Mouse (Mus musculus): ENCODE measurements around the gene Tmem258. TPM values are rescaled to one million over a fixed set of nuclear protein-coding genes. Genes with fewer than 3 reads are reported as not detected.

The Tmem258 gene
- polyA plus RNA-seq, 1 experiment = 87.9 TPM

DNA sequence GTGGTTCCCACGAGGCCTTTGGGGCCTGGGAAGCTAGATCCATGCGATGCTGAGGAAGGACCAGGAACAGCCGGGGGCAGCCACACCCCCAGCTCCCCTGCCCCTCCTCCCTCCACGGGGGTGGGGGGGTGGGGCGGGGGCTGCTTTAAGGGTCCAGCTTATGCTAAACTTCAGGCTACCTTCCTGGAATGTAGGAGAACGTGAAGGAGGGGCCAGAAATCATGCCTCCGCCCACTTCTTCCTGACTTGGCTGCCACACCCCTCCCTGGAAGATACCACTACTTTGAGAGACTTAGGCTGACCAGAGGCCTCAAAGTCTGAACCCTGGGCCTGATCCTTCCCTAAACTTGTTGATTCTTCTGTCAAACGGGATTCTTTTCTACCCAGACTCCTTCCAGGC is 18.8 kb downstream of the Tmem258 start:
- no peak for DNase-seq (ENCODE audit: low spot score)

DNA sequence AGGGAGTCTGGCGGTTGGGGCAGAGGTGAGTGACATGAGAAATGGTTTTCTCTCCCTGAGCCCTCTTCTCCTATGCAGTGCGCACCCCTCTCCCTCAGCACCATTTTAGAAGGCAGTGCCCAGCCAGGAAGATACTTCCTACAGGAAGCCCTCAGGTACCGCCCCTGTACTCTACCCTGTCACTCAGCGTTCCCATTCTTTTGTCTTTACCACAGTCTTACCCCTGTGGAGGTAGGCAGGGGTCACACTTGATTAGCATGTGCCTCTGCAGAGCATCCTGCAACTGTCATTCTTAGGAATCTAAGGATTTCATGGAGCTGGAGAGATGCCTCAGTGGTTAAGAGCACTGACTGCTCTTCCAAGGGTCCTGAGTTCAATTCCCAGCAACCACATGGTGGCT is 19.7 kb downstream of the Tmem258 start:
- DNase-seq (ENCODE audit: low spot score) = no peak

DNA sequence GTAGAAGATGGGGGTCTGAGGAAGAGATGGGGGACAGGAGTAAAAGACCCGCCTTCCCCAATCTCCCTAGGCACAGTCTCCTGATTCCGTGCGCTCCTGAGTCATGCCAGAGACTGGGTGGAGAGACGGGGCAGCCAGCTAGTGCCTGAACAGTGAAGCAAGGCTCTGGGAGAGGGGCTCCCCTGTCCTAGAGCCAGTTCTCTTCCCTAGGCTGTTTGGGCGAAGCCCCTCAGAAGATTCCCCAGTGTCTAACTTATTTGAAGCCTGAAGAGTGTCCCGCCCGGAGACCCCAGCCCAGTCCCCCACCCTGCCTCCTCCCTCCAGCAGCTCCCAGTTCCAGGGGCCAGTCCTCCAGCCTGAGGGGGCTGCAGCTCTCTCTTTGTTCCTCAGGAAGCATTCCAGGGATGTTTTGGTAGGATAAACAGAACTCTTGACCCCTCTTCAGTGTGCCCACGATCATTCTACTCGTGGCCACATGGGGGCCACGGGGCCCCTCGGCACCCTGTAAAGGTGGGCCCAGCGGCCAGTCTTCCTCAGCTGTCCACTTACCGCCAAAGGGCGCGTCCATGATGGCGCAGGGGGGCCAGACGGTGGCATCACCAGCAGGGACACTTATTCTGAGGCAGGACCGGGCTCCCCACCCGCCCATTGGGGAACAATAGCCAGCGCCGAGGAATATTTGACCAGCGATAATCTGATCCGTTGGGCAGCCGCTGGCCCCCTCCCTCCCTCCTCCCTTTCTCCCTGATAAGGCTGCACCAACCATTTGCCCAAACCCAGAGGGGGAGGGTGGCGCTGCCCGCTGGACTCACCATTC is 21.0 kb downstream of the Tmem258 start:
- no peak for DNase-seq (ENCODE audit: low spot score)

DNA sequence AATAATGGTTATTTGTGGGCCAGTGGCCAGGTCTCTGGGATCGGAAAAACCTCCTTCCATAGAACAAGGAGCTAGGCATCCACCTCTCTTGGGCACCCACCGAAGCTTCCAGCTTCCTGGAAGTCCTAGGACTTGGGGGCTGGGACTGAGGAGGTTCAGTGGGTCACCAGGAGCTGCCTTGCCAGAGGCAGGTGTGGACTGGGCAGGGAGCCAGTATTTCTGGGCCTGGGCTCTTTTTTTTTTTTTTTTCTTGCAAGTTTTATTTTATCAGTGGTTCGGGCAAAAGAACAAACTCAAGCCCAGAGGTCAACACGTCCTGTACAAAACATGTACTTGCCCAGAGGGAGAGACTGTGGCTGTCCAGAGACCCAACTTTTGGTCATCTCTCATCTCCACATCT is 22.0 kb downstream of the Tmem258 start:
- DNase-seq (ENCODE audit: low spot score) = no peak

DNA sequence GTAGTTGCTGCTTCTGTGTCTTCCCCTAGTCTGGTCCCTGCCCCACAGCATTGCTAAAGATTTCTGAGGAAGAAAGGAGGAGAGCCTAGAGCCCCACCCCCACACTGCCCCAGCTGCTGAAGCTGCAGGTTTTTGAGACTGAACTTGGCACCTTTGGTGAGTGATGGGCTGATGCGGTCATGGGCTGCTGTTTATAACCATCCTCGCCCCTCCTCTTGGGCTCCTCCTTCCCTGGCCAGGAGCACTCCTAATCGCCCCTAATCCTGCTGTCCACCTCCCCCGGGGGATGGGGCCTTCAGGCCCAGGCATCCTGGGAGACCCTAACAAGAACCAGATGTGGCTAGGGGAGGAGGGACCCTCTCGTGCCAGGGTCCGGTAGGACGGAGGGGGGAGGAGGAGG is 27.2 kb downstream of the Tmem258 start:
- DNase-seq (ENCODE audit: low spot score) = no peak

DNA sequence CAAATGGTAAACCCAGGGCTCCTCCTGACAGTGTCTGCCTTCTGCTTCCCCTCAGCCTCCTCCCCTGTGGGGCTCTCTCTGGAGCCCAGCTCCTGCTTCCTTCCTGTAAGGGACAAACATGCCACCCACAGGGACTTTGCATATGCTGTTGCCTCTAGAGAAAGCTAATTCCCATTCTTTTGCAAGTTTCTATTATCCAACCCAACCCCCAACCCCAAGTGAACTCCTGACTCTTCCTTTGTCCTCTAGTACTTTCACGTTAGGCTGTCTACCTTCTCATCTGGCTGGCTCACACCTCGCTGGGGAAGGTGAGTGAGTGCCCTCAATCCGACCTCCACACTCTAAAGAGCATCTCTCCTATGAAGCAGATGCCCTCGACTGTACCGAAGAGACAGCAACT is 28.1 kb downstream of the Tmem258 start:
- no peak for DNase-seq (ENCODE audit: low spot score)

DNA sequence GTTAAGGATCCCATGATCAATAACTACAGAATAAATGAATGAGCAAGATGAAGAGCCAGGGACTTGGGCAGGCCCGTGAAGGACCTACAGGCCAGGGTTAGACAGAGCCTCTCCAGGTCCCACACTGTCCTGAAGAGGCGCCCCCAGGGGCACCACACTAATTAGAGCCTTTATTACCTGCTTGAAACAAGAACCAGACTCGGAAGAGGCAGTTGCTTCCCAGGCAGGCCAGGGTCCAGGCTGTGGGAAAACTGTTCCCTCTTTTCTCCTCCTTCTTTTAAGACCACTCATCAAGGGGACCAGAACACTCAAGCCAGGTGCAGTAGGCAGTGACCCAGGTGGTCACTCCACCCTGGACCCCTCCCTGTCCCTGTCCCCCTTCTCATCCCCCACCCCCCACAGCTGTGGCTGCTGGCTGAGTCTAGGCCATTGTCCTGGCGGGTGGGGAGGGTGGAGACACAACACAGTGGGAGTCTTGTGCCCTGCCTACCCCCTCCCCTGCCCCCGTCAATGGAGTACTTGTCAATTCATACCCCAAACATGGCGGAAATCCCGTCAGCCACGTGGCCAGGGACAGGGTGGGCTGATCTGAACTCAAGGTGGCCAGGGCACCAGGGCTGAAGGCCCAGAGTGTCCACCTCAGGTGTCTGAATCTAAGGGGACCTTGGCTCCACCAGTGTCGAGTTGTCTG is 28.7 kb downstream of the Tmem258 start:
- DNase-seq (ENCODE audit: low spot score) = no peak

DNA sequence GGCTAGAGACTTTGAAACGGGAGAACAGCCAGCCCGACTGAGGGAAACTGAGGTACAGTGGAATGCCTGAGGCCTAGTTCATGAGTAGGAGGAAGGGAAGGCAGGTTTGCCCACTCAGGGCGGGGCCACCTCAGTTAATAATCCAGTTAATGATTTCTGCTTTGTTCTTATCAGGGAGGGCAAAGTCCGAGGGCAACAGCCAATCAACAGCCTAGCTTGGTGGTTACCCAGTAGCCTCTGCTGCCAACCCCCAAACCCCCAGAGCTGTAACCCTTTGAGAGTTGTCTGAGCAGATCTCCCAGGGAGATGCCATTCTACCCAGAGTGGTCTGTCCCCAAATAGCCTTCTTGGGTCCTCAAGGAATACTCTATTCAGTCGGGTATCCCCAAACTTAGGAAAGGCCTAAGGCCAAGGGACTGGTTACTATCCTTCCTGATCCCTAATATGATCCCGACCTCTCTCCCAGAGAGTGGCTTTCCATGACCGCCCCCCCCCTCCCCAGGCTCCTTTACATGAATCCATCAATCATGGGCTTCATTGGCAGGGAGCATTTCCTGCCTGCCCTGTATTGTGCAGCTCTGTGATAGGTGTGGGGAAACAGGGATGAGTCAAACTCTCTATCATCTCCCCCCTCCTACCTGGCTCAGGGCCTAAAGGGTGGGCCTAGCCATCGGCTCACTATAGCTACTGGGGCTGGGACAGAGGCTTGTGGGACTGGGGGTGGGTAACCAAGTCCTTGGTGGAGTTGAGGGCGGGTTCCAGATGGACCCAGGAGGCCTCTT is 32.2 kb downstream of the Tmem258 start:
- no peak for DNase-seq (ENCODE audit: low spot score)

DNA sequence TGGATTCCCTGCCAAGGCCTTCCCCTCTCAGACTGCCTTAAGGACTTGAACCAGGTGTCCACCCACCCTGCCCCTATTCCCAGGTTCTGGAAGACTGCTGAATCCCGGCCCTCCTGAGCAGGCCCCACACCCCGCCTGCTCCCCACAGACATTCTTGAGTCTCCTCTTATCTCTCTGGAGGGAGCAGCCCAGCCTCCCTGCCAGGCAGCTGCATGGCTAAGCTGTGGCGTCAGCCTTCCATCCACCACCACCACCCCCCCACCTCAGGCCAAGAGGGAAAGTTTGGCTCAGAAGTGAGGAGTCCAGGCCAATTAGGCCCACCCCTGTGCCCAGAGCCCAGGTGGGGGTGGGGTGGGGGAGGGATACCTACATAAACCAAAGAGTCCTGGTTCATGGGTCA is 34.7 kb downstream of the Tmem258 start:
- DNase-seq (ENCODE audit: low spot score) = no peak

DNA sequence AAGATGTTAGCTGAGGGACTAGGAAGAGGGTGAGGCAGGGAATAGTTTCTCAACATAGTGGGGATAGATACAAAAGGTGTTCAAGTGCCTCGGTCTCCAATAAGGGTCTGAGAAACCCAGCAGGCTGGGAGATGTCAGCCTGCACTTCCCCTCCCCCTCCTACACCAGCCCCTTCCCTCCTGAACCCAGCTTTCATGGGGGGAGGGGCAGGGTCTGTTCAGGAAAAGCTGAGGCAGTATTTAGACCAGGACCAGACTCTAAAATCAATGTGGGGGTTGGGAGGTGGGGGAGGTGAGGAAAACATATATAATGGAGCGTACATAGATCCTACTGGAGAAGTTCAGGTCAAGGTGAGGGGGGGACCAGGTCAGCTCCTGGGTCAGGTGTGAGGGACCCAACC is 35.6 kb downstream of the Tmem258 start:
- no peak for DNase-seq (ENCODE audit: low spot score)

DNA sequence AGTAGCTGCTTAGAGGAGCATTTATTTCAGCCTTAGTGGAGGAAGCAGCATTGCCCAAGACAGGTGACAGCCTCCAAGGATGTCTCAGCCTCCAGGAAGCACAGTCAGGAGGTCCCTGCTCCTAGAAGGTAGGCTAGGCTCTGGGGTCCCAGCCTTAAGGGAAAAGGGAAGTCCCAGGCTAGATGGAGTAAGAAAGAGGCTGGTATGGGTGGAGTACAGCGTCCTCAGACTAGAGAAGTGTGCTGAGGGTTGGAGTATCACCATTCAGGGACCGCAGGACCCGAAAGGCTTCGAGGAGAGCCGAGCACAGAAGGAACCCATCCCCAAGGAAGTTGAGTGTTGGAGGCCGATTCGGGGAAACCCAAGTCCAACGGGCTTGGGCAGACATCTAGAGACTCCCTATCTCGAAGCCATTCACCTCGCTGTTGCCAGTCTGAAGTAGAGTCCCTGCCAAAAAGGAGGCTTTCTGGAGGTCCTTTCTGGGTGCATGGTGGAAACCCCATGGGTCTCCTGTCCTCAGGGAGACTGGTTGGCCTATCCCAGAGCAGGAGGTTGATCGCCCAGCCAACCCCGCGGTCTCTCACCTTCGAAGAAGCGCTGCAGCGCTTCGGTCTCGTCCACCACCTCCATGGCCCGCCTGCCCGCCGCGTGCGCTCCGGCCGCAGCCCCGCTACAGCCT is 36.3 kb downstream of the Tmem258 start:
- DNase-seq (ENCODE audit: low spot score) = no peak

DNA sequence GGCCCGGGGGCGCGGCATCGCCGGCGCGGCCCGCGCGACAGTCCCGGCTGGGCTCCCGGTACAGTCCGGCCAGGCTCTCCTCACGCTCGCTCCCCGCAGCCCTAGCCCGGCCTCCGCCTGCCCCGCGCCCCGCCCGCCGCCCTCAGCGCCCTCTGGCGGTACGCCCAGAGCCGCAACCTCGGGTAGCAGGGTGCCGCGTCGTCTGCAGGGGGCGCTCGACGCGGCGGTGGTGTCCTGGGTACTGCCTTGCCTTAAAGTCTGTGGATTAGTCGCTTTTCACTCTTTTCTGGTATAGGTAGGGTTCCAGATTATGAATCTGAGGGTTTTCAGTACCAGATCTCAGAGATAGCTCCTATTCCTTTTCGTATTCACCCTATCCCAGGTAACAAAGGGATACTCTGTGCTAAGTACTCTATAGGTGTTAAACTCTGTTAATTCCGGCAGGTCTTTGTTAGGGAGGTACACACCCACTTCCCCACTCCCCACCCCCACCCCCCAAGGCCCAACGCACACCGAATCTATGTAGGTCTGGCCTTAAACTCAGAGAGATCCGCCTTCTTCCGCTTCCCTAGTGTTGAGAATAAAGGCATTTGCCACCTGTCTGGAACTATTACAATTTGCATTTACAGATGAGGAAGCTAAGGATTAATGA is 37.0 kb downstream of the Tmem258 start, which contains the start of gene Myrf:
Gene Myrf, minus strand, starts transcription at position 95 of the 652 bp plus-strand sequence.
- DNase-seq (ENCODE audit: low spot score) = peak; percentile 81

DNA sequence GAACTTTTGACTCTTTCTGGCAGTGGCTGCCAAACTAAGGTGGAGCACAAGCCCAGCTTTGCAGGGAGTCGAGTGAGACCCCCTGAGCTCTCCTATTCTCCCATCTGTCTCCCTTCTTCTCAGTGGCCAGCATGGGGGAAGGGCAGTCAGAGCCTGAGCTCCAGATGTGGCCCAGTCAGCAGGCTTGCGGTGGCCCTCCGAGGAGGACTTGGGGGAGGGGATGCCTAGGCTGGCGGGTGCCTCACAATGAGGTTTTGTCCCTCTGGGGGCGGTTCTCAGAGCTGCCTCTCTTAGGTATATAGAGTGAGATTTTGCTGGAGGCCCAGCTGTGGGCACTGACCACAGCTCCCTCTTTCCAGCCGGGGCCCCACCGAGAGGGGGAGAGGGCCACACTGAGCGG is 39.1 kb downstream of the Tmem258 start:
- DNase-seq (ENCODE audit: low spot score) = no peak

DNA sequence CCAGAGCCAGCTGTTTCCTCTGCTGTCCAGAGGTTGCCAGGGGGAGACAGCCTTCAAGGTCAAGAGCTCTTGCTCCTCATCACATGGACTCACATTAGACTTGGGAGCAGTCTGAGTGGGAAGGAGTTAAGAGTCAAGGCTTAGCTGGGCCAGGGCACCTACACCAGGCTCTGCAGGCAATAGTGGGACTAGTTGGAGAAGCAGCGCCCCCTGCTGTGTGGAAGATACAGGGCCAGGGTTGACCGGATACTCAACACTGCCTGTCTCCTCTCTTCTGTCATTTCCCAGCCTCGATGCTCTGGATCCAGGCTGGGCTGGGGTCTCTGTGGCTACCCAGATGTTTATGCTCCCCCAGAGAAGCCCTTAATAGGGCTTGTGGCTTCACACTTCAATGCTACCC is 40.4 kb downstream of the Tmem258 start:
- DNase-seq (ENCODE audit: low spot score) = no peak

DNA sequence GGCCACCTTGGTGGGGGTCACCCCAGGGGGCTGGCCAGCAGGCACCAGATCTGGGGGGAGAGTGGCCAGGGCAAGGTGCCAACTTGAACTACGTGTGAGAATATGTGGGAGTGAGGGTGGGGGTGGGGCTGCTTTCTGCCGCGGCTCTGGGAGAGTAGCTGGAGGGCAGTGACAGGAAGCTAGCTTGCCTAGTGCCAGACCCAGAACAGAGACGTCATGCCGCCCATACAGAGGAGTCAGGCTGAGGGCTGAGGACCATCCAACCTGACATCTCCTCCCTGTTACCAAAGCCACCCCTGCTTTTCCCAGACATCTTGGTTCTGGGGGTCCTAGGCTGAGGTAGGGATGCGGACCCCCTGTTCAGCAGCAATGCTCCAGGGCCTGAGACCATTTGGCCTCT is 43.4 kb downstream of the Tmem258 start:
- no peak for DNase-seq (ENCODE audit: low spot score)

DNA sequence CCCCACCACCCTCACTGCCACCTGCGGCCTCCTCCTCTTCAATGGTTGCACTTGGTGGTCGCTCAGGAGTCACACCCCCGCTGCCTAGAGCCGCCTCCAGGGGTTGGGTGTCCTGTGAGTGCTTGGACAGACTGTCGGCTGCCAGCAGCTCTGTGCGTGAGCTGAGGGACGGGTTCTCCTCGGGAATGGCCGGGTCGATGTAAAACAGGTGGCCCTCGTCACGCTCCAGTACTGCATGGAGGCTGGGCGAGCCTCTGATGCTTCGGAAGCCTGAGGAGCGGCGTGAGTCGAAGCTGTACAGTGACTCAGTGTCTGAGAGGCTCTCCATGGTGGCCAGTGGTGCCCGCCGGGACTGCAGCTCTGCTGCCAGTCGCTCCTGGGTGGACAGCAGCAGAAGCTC is 44.3 kb downstream of the Tmem258 start:
- no peak for DNase-seq (ENCODE audit: low spot score)

Other genes with a start within 250 kb of the Tmem258 start
- 2,402 and 3,491 TPM in 2 replicates for gene Fth1, start 223.4 kb upstream of the Tmem258 start, polyA plus RNA-seq (2012; rRNA removed)
- gene Best1, start 202.4 kb upstream of the Tmem258 start, polyA plus RNA-seq (2012; rRNA removed) = 3.8 and 4.2 TPM in 2 replicates
- gene Rab3il1, start 202.3 kb upstream of the Tmem258 start, polyA plus RNA-seq (2012; rRNA removed) = 22.0 and 23.6 TPM in 2 replicates
- gene Fads3, start 162.4 kb upstream of the Tmem258 start, polyA plus RNA-seq (2012; rRNA removed) = 38.6 and 41.9 TPM in 2 replicates
- gene Fads2, start 102.3 kb upstream of the Tmem258 start, polyA plus RNA-seq (2012; rRNA removed) = 156 and 173 TPM in 2 replicates
- gene Fads1, start 21.1 kb upstream of the Tmem258 start, polyA plus RNA-seq (2012; rRNA removed) = 75.3 and 95.1 TPM in 2 replicates
- gene Fen1, start 155 bp downstream of the Tmem258 start, polyA plus RNA-seq (2012; rRNA removed) = 5.9 and 7.0 TPM in 2 replicates
- 3.8 and 4.3 TPM in 2 replicates for gene Myrf, start 36.7 kb downstream of the Tmem258 start, polyA plus RNA-seq (2012; rRNA removed)
- gene Dagla, start 100.9 kb downstream of the Tmem258 start, polyA plus RNA-seq (2012; rRNA removed) = 5.5 and 6.4 TPM in 2 replicates
- 1.2 TPM in 2 replicates for gene Syt7, start 185.1 kb downstream of the Tmem258 start, polyA plus RNA-seq (2012; rRNA removed)

Measured in urinary bladder, adult 2 months (tissue).